Mouse (Mus musculus): Measurements from ENCODE around the gene BC049730. TPM values are rescaled to one million over a fixed set of nuclear protein-coding genes. Genes with fewer than 3 reads are reported as not detected.
"Not testable (repeated sequence)": the region's sequence is repeated elsewhere in the genome, so short reads cannot be mapped to it uniquely, and the experiment has no call there.

BC049730 gene
- not detected in 2 replicates for polyA plus RNA-seq (2015; fragmentation: Nextera tagmentation; extraction: Ambion mirVana)

DNA sequence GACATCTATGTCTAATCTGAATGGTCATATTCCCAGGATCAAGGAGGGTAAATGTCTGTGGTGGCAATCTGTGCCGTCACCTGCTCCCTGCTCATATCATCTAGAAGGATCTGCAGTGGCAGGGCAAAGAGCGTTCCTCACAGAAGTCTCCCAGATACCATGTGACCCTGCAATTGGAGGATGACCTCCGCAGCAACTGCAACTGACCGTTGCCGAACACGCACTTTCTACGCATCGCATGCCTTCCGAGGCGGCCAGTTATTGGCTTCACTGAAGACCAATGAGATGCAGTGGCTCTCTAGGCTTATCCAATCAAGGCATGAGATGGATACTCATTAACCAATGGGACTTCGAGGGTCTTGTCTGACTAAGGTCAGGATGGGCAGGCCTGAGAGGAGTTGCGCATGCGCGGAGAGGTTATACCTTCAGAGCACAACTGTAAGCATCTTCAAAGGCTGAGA, at the start of gene BC049730:
BC049730 (plus strand) TSS at position 411 of the 461 bp plus-strand sequence.
- Histone ChIP-seq H3K27ac (replicated peaks) (no peak within 1 kb of the TSS), H3K4me1 (no peaks in the 10 kb centered on the region), H3K9ac (no peak within 1 kb of the TSS), H3K4me3 (no peak within 1 kb of the TSS), H3K9me3 (no peaks in the 10 kb centered on the region), H3K36me3 (no peaks in the 10 kb centered on the region), H3K27me3 (replicated peaks) (0 out of 2 replicates have a peak, but pooled peaks cover 14% of the 10 kb centered on the region), H3K4me2 (no peak within 1 kb of the TSS)
- no peak for ATAC-seq (ENCODE audit: extremely low read depth, insufficient number of reproducible peaks, low FRiP score, low TSS enrichment)
- 87% methylated on average over 14 of the region's 14 CpGs for WGBS

DNA sequence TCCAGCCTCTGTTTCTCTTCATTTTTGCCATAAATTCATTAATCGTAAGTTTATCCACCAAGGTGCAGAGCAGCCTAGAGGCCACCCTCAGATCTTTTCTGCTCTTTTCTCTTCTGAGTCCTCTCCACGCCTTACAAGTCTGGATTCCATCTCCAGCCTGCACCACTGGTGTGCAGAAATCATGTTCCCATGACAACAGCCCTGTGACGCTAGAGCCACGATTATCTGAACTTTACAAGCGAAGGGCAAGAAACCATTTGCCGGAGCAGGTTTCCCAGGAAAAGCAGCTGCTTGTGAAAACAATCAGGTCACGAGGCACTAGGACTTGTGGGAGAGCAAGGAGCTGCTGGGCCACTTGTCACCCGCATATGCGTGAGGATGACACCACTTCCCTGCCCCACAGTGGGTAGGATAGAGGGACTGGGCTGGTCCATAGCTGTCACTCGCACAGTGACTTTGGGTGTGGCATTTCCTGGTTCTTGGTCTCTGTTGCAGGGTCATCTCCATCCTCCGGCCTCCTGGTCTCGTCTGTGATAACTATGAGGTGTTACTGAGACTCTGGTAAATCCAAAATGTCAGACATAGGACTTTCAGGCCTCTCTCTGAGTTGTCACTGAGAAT, 49.2 kb upstream of the BC049730 start:
- Histone ChIP-seq H3K4me2 (no peak overlapping the region), H3K4me1 (no peaks in the 10 kb centered on the region), H3K4me3 (no peak overlapping the region), H3K36me3 (no peaks in the 10 kb centered on the region), H3K9ac (no peak overlapping the region), H3K27me3 (replicated peaks) (no peaks in the 10 kb centered on the region), H3K27ac (replicated peaks) (no peak overlapping the region), H3K9me3 (no peaks in the 10 kb centered on the region)
- no peak for ATAC-seq (ENCODE audit: extremely low read depth, insufficient number of reproducible peaks, low FRiP score, low TSS enrichment)
- 43% methylated on average over 12 of the region's 12 CpGs for WGBS

DNA sequence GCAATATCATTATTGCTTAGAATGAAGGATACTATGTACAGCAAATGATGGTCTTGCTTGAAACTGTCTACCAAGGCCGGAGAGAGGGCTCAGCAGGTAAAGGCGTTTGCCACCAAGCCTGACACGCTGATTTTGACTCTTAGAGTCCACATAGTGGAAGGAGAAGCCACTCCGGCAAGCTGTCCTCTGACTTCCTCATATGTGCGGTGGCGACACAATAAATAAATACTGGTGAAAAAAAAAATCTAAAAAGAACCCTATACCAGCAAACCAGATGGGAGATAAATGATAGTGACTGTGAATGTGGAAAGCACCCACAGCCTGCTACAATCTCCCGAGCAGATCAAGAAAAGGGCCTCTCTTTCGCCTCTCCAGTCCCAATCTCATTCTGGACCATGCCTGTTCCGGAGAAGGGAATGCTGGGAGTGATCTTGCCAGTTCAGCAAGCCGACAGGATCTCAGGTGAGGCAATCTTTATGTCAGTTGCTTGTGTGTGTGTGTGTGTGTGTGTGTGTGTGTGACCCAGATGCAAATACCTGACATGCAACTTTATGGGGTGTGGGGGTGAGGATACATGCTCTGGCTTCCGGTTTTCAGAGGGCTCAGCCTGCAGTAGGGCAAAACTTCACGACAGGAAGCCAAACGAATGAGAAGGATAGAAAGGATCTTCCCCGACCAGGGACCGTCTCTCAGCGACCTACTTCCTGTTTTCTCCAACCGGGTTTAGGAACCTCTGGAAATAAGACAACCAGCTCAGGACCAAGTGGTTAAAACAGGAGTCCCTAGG, 47.7 kb upstream of the BC049730 start:
- no peak for ATAC-seq (ENCODE audit: extremely low read depth, insufficient number of reproducible peaks, low FRiP score, low TSS enrichment)
- H3K4me1 ChIP-seq, result no peaks in the 10 kb centered on the region
- no peaks in the 10 kb centered on the region for H3K9me3 ChIP-seq
- no peaks in the 10 kb centered on the region for H3K36me3 ChIP-seq
- no peaks in the 10 kb centered on the region for H3K27me3 ChIP-seq (replicated peaks)
- H3K4me3 ChIP-seq, result no peak overlapping the region
- H3K9ac ChIP-seq, result no peak overlapping the region
- no peak overlapping the region for H3K4me2 ChIP-seq
- no peak overlapping the region for H3K27ac ChIP-seq (replicated peaks)
- 57% methylated on average over 17 of the region's 17 CpGs for WGBS

DNA sequence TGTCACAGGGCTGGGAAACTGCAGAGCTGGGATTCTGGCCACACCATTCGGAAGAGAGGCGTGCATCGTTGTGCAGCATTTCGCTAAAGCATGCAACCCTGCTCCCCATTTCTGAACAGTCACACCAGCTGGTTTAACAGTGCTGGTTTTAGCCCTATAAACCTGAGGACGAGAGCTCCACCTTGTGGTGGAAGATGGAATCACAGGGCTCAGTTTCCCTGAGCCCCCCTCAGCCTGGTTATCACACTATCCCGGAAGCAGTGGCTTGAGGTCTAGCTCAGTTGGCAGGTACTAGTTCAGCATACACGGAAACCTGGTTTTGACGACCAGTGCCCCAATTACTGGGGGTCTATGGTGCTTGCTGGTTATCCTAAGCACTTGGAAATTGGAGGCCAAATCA, 46.5 kb upstream of the BC049730 start:
- no peak for ATAC-seq (ENCODE audit: extremely low read depth, insufficient number of reproducible peaks, low FRiP score, low TSS enrichment)
- H3K4me2 ChIP-seq, result no peak overlapping the region
- H3K4me3 ChIP-seq, result no peak overlapping the region
- no peaks in the 10 kb centered on the region for H3K4me1 ChIP-seq
- H3K36me3 ChIP-seq, result no peaks in the 10 kb centered on the region
- 12% methylated on average over 8 of the region's 8 CpGs for WGBS
- H3K9me3 ChIP-seq, result no peaks in the 10 kb centered on the region
- no peak overlapping the region for H3K27ac ChIP-seq (replicated peaks)
- no peaks in the 10 kb centered on the region for H3K27me3 ChIP-seq (replicated peaks)
- H3K9ac ChIP-seq, result no peak overlapping the region

- no peak overlapping the region for H3K4me2 ChIP-seq
- no peak for ATAC-seq (ENCODE audit: extremely low read depth, insufficient number of reproducible peaks, low FRiP score, low TSS enrichment)
- no peak overlapping the region for H3K27ac ChIP-seq (replicated peaks)
- no peak overlapping the region for H3K9ac ChIP-seq
- H3K27me3 ChIP-seq (replicated peaks), result no peaks in the 10 kb centered on the region; the same call in 1 of the 2 replicates
- no peaks in the 10 kb centered on the region for H3K4me1 ChIP-seq
- no peak overlapping the region for H3K4me3 ChIP-seq
- no peaks in the 10 kb centered on the region for H3K9me3 ChIP-seq
- H3K36me3 ChIP-seq, result no peaks in the 10 kb centered on the region
- 41% methylated on average over 8 of the region's 8 CpGs for WGBS
These were observed 44.7 kb upstream of the BC049730 start for GRCm38 (mm10) chr7:24664301-24664700.

DNA sequence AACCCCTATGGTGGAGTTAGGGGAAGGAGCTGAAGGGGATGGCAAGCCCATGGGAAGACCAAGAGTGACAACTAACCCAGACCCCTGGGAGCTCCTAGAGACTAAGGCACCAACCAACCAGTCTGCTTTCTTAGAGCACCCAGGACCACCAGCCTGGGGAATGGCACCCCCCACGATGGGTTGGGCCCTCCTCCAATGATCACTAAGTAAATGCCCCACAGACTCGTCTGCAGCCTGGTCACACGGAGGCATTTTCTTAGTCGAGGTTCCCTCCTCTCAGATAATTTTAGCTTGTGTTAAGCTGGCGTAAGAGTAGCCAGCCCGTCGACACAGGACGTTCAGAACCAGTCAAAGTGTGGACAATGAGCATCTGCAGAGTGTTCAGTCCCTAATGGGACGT, 44.1 kb upstream of the BC049730 start:
- Histone ChIP-seq H3K9ac (no peak overlapping the region), H3K4me2 (no peak overlapping the region), H3K9me3 (no peaks in the 10 kb centered on the region), H3K4me1 (no peaks in the 10 kb centered on the region), H3K27me3 (replicated peaks) (peaks cover 6% of the 10 kb centered on the region), H3K36me3 (no peaks in the 10 kb centered on the region), H3K27ac (replicated peaks) (no peak overlapping the region), H3K4me3 (no peak overlapping the region)
- 47% methylated on average over 9 of the region's 9 CpGs for WGBS
- no peak for ATAC-seq (ENCODE audit: extremely low read depth, insufficient number of reproducible peaks, low FRiP score, low TSS enrichment)

DNA sequence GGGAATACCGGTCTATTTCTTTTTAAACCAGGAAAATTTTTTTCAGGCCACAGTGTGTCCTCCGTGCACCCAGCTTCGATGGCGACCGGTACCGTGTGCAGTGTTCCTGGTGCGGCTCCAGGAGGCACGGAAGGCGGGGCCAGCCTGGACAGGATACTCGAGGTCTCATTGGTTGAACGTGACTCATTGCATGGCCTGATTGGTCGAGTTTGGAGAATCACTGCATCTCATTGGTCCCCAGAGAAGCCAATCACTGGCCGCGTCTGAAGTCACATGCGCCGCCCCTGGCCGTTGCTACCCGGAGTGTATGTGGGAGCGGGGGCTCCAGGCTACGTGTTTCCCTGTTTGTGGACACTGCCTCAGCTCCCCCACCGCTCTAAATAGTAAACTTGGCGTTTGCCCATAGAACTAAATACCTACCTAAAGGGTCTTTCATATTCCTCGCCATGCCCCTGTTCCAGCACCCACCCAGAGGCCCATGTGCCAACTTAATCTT, 37.0 kb upstream of the BC049730 start:
- H3K4me3 ChIP-seq, result no peak overlapping the region
- peaks cover 8% of the 10 kb centered on the region for H3K27me3 ChIP-seq (replicated peaks)
- H3K4me2 ChIP-seq, result no peak overlapping the region
- WGBS, result 86% methylated on average over 23 of the region's 23 CpGs
- no peaks in the 10 kb centered on the region for H3K4me1 ChIP-seq
- no peaks in the 10 kb centered on the region for H3K36me3 ChIP-seq
- no peaks in the 10 kb centered on the region for H3K9me3 ChIP-seq
- H3K9ac ChIP-seq, result no peak overlapping the region
- no peak for ATAC-seq (ENCODE audit: extremely low read depth, insufficient number of reproducible peaks, low FRiP score, low TSS enrichment)
- no peak overlapping the region for H3K27ac ChIP-seq (replicated peaks)

- Histone ChIP-seq H3K4me1 (no peaks in the 10 kb centered on the region), H3K36me3 (no peaks in the 10 kb centered on the region), H3K27me3 (replicated peaks) (0 out of 2 replicates have a peak, but pooled peaks cover 9% of the 10 kb centered on the region), H3K9me3 (no peaks in the 10 kb centered on the region), H3K4me3 (no peak within 1 kb of the TSS), H3K9ac (no peak within 1 kb of the TSS), H3K27ac (replicated peaks) (no peak within 1 kb of the TSS), H3K4me2 (no peak within 1 kb of the TSS)
- 76% methylated on average over 9 of the region's 9 CpGs for WGBS
- no peak for ATAC-seq (ENCODE audit: extremely low read depth, insufficient number of reproducible peaks, low FRiP score, low TSS enrichment)
These were observed 32.5 kb upstream of the BC049730 start, which contains the start of gene Tex101 for GRCm38 (mm10) chr7:24676575-24676974. TSS of gene Tex101 (minus strand) at chr7:24676675.

DNA sequence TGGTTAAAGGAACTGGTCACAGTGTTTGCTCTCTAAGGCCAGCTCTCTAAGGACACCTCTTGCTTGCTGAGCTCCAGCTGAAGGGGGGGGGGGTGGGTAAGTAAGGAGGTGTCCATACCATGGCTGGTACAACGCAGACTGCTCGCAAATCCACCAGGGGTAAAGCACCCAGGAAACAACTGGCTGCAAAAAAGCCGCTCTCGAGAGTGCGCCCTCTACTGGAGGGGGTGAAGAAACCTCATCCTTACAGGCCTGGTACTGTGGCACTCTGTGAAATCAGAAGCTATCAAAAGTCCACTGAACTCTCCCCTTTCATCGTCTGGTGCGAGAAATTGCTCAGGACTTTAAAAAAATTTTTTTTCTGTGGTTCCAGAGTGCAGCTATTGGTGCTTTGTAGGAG, 24.9 kb upstream of the BC049730 start:
- not testable (repeated sequence) for H3K4me3 ChIP-seq; H3K27ac ChIP-seq (replicated peaks); ATAC-seq (ENCODE audit: extremely low read depth, insufficient number of reproducible peaks, low FRiP score, low TSS enrichment); H3K4me2 ChIP-seq; H3K9me3 ChIP-seq; H3K36me3 ChIP-seq; H3K27me3 ChIP-seq (replicated peaks); H3K9ac ChIP-seq; H3K4me1 ChIP-seq
- 64% methylated on average over 7 of the region's 7 CpGs for WGBS

DNA sequence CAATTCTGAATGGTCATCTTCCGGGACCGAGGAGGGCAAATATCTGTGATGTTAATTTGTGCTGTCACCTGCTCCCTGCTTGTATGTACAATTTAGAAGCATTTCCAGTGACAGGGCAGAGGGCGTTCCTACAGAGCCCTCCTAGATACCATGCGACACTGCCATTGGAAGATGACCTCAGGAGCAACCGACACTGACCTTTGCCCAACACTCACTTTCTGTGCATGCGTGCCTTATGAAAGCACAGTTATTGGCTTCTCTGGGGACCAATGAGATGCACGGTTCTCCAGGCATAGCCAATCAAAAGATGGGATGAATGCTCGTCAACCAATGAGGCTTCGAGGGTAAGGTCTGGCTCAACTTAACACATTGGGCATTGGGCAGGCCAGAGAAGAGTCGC, 21.5 kb upstream of the BC049730 start:
- not testable (repeated sequence) for H3K4me3 ChIP-seq; ATAC-seq (ENCODE audit: extremely low read depth, insufficient number of reproducible peaks, low FRiP score, low TSS enrichment); H3K27me3 ChIP-seq (replicated peaks); H3K36me3 ChIP-seq; H3K9me3 ChIP-seq; H3K27ac ChIP-seq (replicated peaks); H3K9ac ChIP-seq; H3K4me1 ChIP-seq; H3K4me2 ChIP-seq
- 82% methylated on average over 10 of the region's 10 CpGs for WGBS

DNA sequence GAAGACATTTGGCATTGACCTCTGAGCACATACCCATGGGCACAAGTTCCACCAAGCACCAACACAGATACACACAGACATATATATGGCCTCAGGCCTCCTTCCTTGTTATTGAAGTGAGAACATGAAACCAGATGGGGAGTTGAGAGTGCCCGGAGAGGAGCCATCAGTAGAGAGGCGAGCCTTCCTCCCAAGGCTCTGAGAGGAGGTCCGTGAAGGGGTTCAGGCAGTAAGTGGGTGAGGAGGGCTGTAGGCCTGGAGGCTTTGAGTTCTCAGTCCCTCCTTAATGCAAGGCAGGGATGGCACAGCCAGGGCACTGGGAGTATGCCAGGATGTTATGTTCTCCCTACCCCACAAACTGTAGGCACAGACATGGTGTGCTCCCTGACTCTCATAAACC, 16.3 kb upstream of the BC049730 start:
- not testable (repeated sequence) for H3K4me3 ChIP-seq; H3K27me3 ChIP-seq (replicated peaks); H3K9ac ChIP-seq; H3K4me2 ChIP-seq; H3K36me3 ChIP-seq; H3K27ac ChIP-seq (replicated peaks); H3K4me1 ChIP-seq; ATAC-seq (ENCODE audit: extremely low read depth, insufficient number of reproducible peaks, low FRiP score, low TSS enrichment); H3K9me3 ChIP-seq
- 58% methylated on average over 2 of the region's 3 CpGs for WGBS
